Mouse (Mus musculus) CH12.LX (cell line): ENCODE results near the gene Gm21976. TPM values are rescaled to one million over a fixed set of nuclear protein-coding genes. Genes with fewer than 3 reads are reported as not detected.

Source experiments
- DNase-seq: peaks from one replicate; pipeline ENCODE4 v3.0.0-alpha.2; 2013; ENCODE audit errors: extremely low read depth
- H3K27ac ChIP-seq: 2 replicates; pipeline ENCODE4 v1.5.1; 2012; ENCODE audit warnings: low read depth, mild to moderate bottlenecking, control low read depth, moderate library complexity; ENCODE audit not compliant: insufficient read depth
- H3K27me3 ChIP-seq: replicated peaks from 2 replicates; pipeline ENCODE3; 2012; ENCODE audit warnings: inconsistent platforms
- H3K36me3 ChIP-seq, 2 experiments: replicated peaks in 1 of 2; 2 replicates each; pipeline versions ENCODE3 to v1.6.1; 2012; ENCODE audit warnings: inconsistent platforms in 1 of 2, low read length in 1 of 2, mild to moderate bottlenecking in 1 of 2, mixed read lengths in 1 of 2, moderate library complexity in 1 of 2; ENCODE audit not compliant: control insufficient read depth in 1 of 2, insufficient read depth in 1 of 2
- H3K4me1 ChIP-seq, 2 experiments: 2 replicates each; pipeline ENCODE4 v1.6.1; 2012; ENCODE audit warnings: inconsistent platforms in 1 of 2, moderate library complexity in 1 of 2; ENCODE audit not compliant: insufficient read depth in 2 of 2, control insufficient read depth in 1 of 2
- H3K4me2 ChIP-seq: 2 replicates; pipeline ENCODE4 v1.6.1; 2012; ENCODE audit warnings: low read depth, mild to moderate bottlenecking, control low read depth; ENCODE audit not compliant: poor library complexity, insufficient read depth, severe bottlenecking
- H3K4me3 ChIP-seq, 3 experiments: fragments of 150-350 bp in 1 of 3; sonication (generic) in 1 of 3; replicated peaks in 1 of 3; 2 replicates each; pipeline versions ENCODE3 to v1.5.1; 2011 to 2012; ENCODE audit warnings: low read depth in 2 of 3, low read length in 2 of 3, mild to moderate bottlenecking in 2 of 3, moderate library complexity in 2 of 3, control low read depth in 1 of 3, improper control_type of control experiment in 1 of 3, inconsistent platforms in 1 of 3, mixed read lengths in 1 of 3; ENCODE audit not compliant: poor library complexity in 1 of 3
- H3K79me2 ChIP-seq: replicated peaks from 2 replicates; pipeline ENCODE4 v1.6.1; 2012; ENCODE audit warnings: mild to moderate bottlenecking, moderate library complexity; ENCODE audit not compliant: control insufficient read depth, poor library complexity, insufficient read depth, severe bottlenecking; ENCODE audit errors: extremely low read depth
- H3K9ac ChIP-seq: 2 replicates; pipeline ENCODE4 v1.6.1; 2012; ENCODE audit warnings: low read depth, mild to moderate bottlenecking, control low read depth, moderate library complexity; ENCODE audit not compliant: insufficient read depth
- H3K9me3 ChIP-seq: replicated peaks from 2 replicates; pipeline ENCODE3; 2012; ENCODE audit warnings: low read length, inconsistent platforms, mixed read lengths
- CHD2 ChIP-seq: IDR thresholded peaks from 2 replicates; pipeline ENCODE4 v1.6.1; 2011; ENCODE audit warnings: low read length, improper control_type of control experiment
- CTCF ChIP-seq, 2 experiments: IDR thresholded peaks in 1 of 2; conservative IDR thresholded peaks in 1 of 2; 2 replicates each; pipeline ENCODE4 v1.5.1; 2011 to 2012; ENCODE audit warnings: low read depth in 2 of 2, low read length in 2 of 2, improper control_type of control experiment in 1 of 2, inconsistent platforms in 1 of 2, mild to moderate bottlenecking in 1 of 2, moderate library complexity in 1 of 2
- ELF1 ChIP-seq: IDR thresholded peaks from 2 replicates; pipeline ENCODE4 v1.6.1; 2014; ENCODE audit warnings: low read depth, mild to moderate bottlenecking, inconsistent platforms, low read length, improper control_type of control experiment
- GABPA ChIP-seq: IDR thresholded peaks from 2 replicates; pipeline ENCODE4 v1.6.1; 2012; ENCODE audit warnings: low read depth, low read length, improper control_type of control experiment, inconsistent platforms; ENCODE audit not compliant: insufficient replicate concordance
- HCFC1 ChIP-seq: IDR thresholded peaks from 2 replicates; pipeline ENCODE4 v1.6.1; 2012; ENCODE audit warnings: low read depth, mild to moderate bottlenecking, inconsistent platforms, low read length, improper control_type of control experiment
- JUND ChIP-seq: conservative IDR thresholded peaks from 2 replicates; pipeline ENCODE4 v1.6.1; 2011; ENCODE audit warnings: low read depth, low read length, improper control_type of control experiment
- KAT2A ChIP-seq: IDR thresholded peaks from 2 replicates; pipeline ENCODE4 v1.6.1; 2012; ENCODE audit warnings: low read length, improper control_type of control experiment, inconsistent platforms; ENCODE audit not compliant: insufficient replicate concordance
- MAFK ChIP-seq: IDR thresholded peaks from 2 replicates; pipeline ENCODE4 v1.6.1; 2011; ENCODE audit warnings: low read length, improper control_type of control experiment; ENCODE audit not compliant: insufficient replicate concordance
- MEF2A ChIP-seq: IDR thresholded peaks from 2 replicates; pipeline ENCODE4 v1.6.1; 2014; ENCODE audit warnings: low read depth, mild to moderate bottlenecking, inconsistent platforms, low read length, improper control_type of control experiment, borderline replicate concordance
- POLR2AphosphoS2 ChIP-seq: IDR thresholded peaks from 2 replicates; pipeline ENCODE4 v1.6.1; 2011; ENCODE audit warnings: low read depth, low read length, improper control_type of control experiment
- RAD21 ChIP-seq: IDR thresholded peaks from 2 replicates; pipeline ENCODE4 v1.6.1; 2011; ENCODE audit warnings: low read depth, mild to moderate bottlenecking, low read length, improper control_type of control experiment, moderate library complexity
- SIN3A ChIP-seq: IDR thresholded peaks from 2 replicates; pipeline ENCODE4 v1.6.1; 2012; ENCODE audit warnings: low read length, improper control_type of control experiment, inconsistent platforms
- TBP ChIP-seq: conservative IDR thresholded peaks from 2 replicates; pipeline ENCODE4 v1.6.1; 2011; ENCODE audit warnings: low read depth, low read length, improper control_type of control experiment
- TCF12 ChIP-seq: IDR thresholded peaks from 2 replicates; pipeline ENCODE4 v1.6.1; 2014; ENCODE audit warnings: low read depth, mild to moderate bottlenecking, inconsistent platforms, low read length, improper control_type of control experiment
- USF1 ChIP-seq: IDR thresholded peaks from 2 replicates; pipeline ENCODE4 v1.6.1; 2014; ENCODE audit warnings: low read depth, mild to moderate bottlenecking, inconsistent platforms, low read length, improper control_type of control experiment
- USF2 ChIP-seq: conservative IDR thresholded peaks from 2 replicates; pipeline ENCODE4 v1.6.1; 2011; ENCODE audit warnings: low read depth, low read length, improper control_type of control experiment
- ZMIZ1 ChIP-seq: IDR thresholded peaks from 2 replicates; pipeline ENCODE4 v1.6.1; 2012; ENCODE audit warnings: low read depth, mild to moderate bottlenecking, inconsistent platforms, low read length, improper control_type of control experiment
- dilution Hi-C: fragments of 300-500 bp; cut with MboI; formaldehyde crosslinking; loops from 2 replicates; pipeline ENCODE4 v1.14.3; 2020; ENCODE audit warnings: low sequenced_read_pairs; ENCODE audit not compliant: extremely low pct_unique_long_range_greater_than_20kb, extremely low pct_ligation_motif_present
- in situ Hi-C: fragments of 300-500 bp; cut with MboI; formaldehyde crosslinking; loops from 3 replicates; pipeline ENCODE4 v1.14.3; 2019; ENCODE audit warnings: low sequenced_read_pairs, low pct_ligation_motif_present, low pct_unique_long_range_greater_than_20kb, mixed read lengths
- polyA plus RNA-seq: library from polyadenylated mRNA; unstranded; fragments of >175 nt; gene quantifications from 2 replicates; pipeline ENCODE4 v1.2.1, GENCODE M21; 2012; ENCODE audit warnings: low read depth; ENCODE audit not compliant: insufficient read length
- total RNA-seq, 2 experiments: library from RNA; depleted of rRNA; stranded (reverse); fragments of 300-350 nt in 1 of 2; fragments of >200 nt in 1 of 2; gene quantifications; 2 replicates each; pipeline ENCODE4 v1.2.3; 2012 to 2014

Gm21976 gene
- total and polyA plus RNA-seq, 3 experiments = not detected

GRCm38 (mm10) chr13:98356176-98356972, 76.7 kb downstream of the Gm21976 start:
- in situ Hi-C loops = no loop called here
- H3K27me3 ChIP-seq = no peaks in the 10 kb centered on the region
- TF ChIP-seq POLR2AphosphoS2 (no peak), GABPA (no peak), HCFC1 (no peak), SIN3A (no peak), TBP (no peak), USF1 (no peak), MAFK (no peak), TCF12 (no peak), ZMIZ1 (no peak), USF2 (no peak), KAT2A (no peak), CTCF (conservative IDR thresholded peaks at IDR 0.05 in 1 of 2, IDR thresholded peaks at IDR 0.05 in 1 of 2; ENCODE audit: low read depth in 2 of 2, low read length in 2 of 2) (no peak), CHD2 (no peak), JUND (no peak), RAD21 (no peak), MEF2A (no peak), ELF1 (no peak)

More at GRCm38 (mm10) chr13:98356176-98356972, 76.7 kb downstream of the Gm21976 start:
- Histone ChIP-seq H3K79me2 (no peaks in the 10 kb centered on the region), H3K4me1 (no peaks in the 10 kb centered on the region), H3K4me3 (no peak overlapping the region), H3K9ac (no peak overlapping the region), H3K9me3 (peaks cover 16% of the 10 kb centered on the region), H3K36me3 (no peaks in the 10 kb centered on the region), H3K27ac (no peak overlapping the region), H3K4me2 (no peak overlapping the region)
- DNase-seq = no peak
- dilution Hi-C loops = no loop called here

Other genes with a start within 250 kb of the Gm21976 start
- 0.04 and 0.08 TPM in 2 replicates for gene Arhgef28, start 73.4 kb upstream of the Gm21976 start, total RNA-seq (2012; rRNA removed)
- 0.07 and 0.23 TPM in 2 replicates for gene Arhgef28, start 73.4 kb upstream of the Gm21976 start, total RNA-seq (2014; rRNA removed)
- 0.20 and 0.24 TPM in 2 replicates for gene Arhgef28, start 73.4 kb upstream of the Gm21976 start, polyA plus RNA-seq
- gene Utp15, start 16.8 kb upstream of the Gm21976 start, total RNA-seq (2012; rRNA removed) = 36.8 and 44.3 TPM in 2 replicates
- 51.7 and 52.2 TPM in 2 replicates for gene Utp15, start 16.8 kb upstream of the Gm21976 start, total RNA-seq (2014; rRNA removed)
- 49.4 and 51.7 TPM in 2 replicates for gene Utp15, start 16.8 kb upstream of the Gm21976 start, polyA plus RNA-seq
- gene Ankra2, start 16.8 kb upstream of the Gm21976 start, total RNA-seq (2012; rRNA removed) = 10.1 and 11.1 TPM in 2 replicates
- gene Ankra2, start 16.8 kb upstream of the Gm21976 start, total RNA-seq (2014; rRNA removed) = 12.9 and 15.3 TPM in 2 replicates
- gene Ankra2, start 16.8 kb upstream of the Gm21976 start, polyA plus RNA-seq = 12.4 and 14.8 TPM in 2 replicates
- gene Btf3, start 37.1 kb downstream of the Gm21976 start, total RNA-seq (2012; rRNA removed) = 1,038 and 1,073 TPM in 2 replicates
- 1,568 and 1,693 TPM in 2 replicates for gene Btf3, start 37.1 kb downstream of the Gm21976 start, total RNA-seq (2014; rRNA removed)
- gene Btf3, start 37.1 kb downstream of the Gm21976 start, polyA plus RNA-seq = 1,281 and 1,367 TPM in 2 replicates
- gene Foxd1, start 74.4 kb downstream of the Gm21976 start, total RNA-seq (2012; rRNA removed) = not detected in 2 replicates
- gene Foxd1, start 74.4 kb downstream of the Gm21976 start, total RNA-seq (2014; rRNA removed) = not detected in 2 replicates
- gene Foxd1, start 74.4 kb downstream of the Gm21976 start, polyA plus RNA-seq = not detected in 2 replicates
- 6.1 and 8.0 TPM in 2 replicates for gene Gm10320, start 212.1 kb downstream of the Gm21976 start, total RNA-seq (2012; rRNA removed)
- 11.6 and 13.4 TPM in 2 replicates for gene Gm10320, start 212.1 kb downstream of the Gm21976 start, total RNA-seq (2014; rRNA removed)
- gene Gm10320, start 212.1 kb downstream of the Gm21976 start, polyA plus RNA-seq = 1.2 and 1.8 TPM in 2 replicates